Mouse (Mus musculus) embryonic facial prominence, embryonic 14.5 days (tissue): ENCODE results near the gene Hoxb8. TPM values are rescaled to one million over a fixed set of nuclear protein-coding genes. Genes with fewer than 3 reads are reported as not detected.

Experiments used
- ATAC-seq: fragments of 200-750 bp; cut with Nextera tagmentation; 2 replicates; pipeline ENCODE4 v1.8.0; 2017; ENCODE audit warnings: low read depth, moderate number of reproducible peaks, moderate TSS enrichment
- DNase-seq: peaks from one replicate; pipeline ENCODE4 v3.0.0-alpha.2; 2015; ENCODE audit warnings: low spot score
- H3K27ac ChIP-seq: fragments of 300-500 bp; sonication (generic); replicated peaks from 2 replicates; pipeline ENCODE4 v1.5.1; 2014; ENCODE audit warnings: low read depth, mild to moderate bottlenecking, low read length, moderate library complexity
- H3K27me3 ChIP-seq: fragments of 300-500 bp; sonication (generic); replicated peaks from 2 replicates; pipeline ENCODE4 v1.6.1; 2014; ENCODE audit warnings: low read length; ENCODE audit not compliant: control insufficient read depth, insufficient read depth
- H3K36me3 ChIP-seq: fragments of 300-500 bp; sonication (generic); 2 replicates; pipeline ENCODE4 v1.6.1; 2014; ENCODE audit warnings: low read length, mixed read lengths; ENCODE audit not compliant: control insufficient read depth, insufficient read depth
- H3K4me1 ChIP-seq: fragments of 300-500 bp; sonication (generic); 2 replicates; pipeline ENCODE4 v1.6.1; 2014; ENCODE audit warnings: antibody characterized with exemption, low read length; ENCODE audit not compliant: control insufficient read depth, insufficient read depth
- H3K4me2 ChIP-seq: fragments of 300-500 bp; sonication (generic); 2 replicates; pipeline ENCODE4 v1.6.1; 2014; ENCODE audit warnings: low read depth, mild to moderate bottlenecking, low read length, moderate library complexity, mixed read lengths
- H3K4me3 ChIP-seq: fragments of 300-500 bp; sonication (generic); 2 replicates; pipeline ENCODE4 v1.5.1; 2014; ENCODE audit warnings: low read depth, mild to moderate bottlenecking, low read length
- H3K9ac ChIP-seq: fragments of 300-500 bp; sonication (generic); 2 replicates; pipeline ENCODE4 v1.6.1; 2014; ENCODE audit warnings: low read depth, mild to moderate bottlenecking, low read length, moderate library complexity, mixed read lengths
- H3K9me3 ChIP-seq: fragments of 300-500 bp; sonication (generic); 2 replicates; pipeline ENCODE4 v1.6.1; 2016; ENCODE audit warnings: low read length; ENCODE audit not compliant: control insufficient read depth
- WGBS: fragments of 180-500 bp; shearing (Covaris S2); extraction: QIAGEN DNeasy Blood & Tissue Kit; methylation state at CpG from one replicate; pipeline ENCODE4 v1.1.7; 2014; 5-methylcytosine and 5-hydroxymethylcytosine counted together
- polyA plus RNA-seq: library from polyadenylated mRNA; unstranded; fragments of >200 nt; fragmentation: Nextera tagmentation; extraction: Ambion mirVana; gene quantifications from 2 replicates; pipeline ENCODE4 v1.2.1, GENCODE M21; 2014

Gene Hoxb8
- polyA plus RNA-seq, 1 experiment from 2014 or later = not detected

DNA sequence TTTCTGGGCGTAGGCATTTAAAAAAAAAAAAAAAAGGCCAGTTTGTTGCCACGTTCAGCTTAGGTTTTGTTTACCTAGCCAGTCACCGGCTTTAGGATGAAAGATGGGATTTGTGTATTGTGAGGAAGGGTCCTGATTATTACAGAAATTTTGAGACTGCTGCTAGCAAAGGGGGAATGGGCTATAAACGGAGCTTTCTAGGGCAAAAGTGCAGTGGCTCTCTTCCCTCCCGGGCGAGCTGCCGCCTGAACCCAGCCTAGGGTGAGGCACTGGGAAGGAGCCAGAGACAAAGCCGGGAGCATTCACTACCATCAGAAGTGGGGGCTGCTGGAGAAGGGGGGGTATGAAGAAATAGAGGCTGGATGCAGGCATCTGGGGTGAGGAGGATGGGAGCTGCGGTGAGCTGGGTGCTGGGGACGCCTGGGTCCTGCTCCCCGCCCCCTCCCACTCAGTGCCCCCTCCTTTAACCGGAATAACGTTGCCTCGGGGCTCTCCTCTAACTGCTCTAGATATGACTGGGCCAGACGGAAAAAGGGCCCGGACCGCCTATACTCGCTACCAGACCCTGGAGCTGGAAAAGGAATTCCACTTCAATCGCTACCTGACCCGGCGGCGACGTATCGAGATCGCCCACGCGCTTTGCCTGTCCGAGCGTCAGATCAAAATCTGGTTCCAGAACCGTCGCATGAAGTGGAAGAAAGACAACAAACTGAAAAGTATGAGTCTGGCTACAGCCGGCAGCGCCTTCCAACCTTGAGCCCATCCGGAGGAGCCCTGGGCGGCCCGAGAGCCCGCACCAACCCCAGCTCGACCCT is 22.9 kb downstream of the Hoxb8 start:
- peak overlapping the region; percentile 12; the same call in 1 of the 2 replicates for H3K4me2 ChIP-seq
- H3K4me1 ChIP-seq = no peaks in the 10 kb centered on the region
- H3K27me3 ChIP-seq = peaks cover 100% of the 10 kb centered on the region
- no peak for ATAC-seq
- DNase-seq = no peak
- H3K9ac ChIP-seq = no peak overlapping the region; the same call in 1 of the 2 replicates
- WGBS = 2% methylated on average over 37 of the region's 38 CpGs
- H3K4me3 ChIP-seq = peak overlapping the region; percentile 8; the same call in 1 of the 2 replicates
- no peaks in the 10 kb centered on the region for H3K9me3 ChIP-seq
- H3K27ac ChIP-seq = no peak overlapping the region
- H3K36me3 ChIP-seq = no peaks in the 10 kb centered on the region

DNA sequence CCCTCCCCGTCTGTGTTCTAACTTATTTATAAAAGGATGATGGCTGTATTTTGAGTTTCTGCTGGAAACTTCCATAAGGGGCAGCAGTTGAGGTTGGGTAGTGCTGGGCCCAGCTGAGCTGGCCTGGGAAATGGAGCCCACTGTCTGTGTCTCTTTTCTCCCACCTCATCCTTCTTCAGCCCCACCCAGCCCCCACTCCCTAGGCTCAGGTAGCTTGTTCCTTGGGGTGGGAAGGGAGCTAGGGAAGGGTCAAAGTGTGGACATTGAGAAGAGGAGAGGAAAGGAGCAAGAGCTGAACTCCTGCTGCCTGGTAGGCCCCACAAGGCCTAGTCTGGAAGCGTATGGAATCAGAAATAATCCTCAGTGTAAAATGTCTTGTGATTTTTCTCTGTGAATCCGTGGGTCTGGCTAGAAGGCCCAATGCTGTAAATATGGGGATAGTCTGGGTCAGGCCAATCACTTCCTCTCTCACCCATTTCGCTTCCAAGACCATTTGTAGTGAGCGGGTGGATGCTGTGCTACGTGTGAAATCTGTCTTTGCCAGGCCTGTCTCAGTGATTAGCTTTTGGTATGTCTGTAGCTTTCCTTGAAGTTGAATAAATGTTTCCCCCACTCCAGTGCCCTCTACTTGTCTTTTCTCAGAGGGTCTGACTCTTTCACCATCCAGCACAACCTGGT is 23.9 kb downstream of the Hoxb8 start:
- H3K4me2 ChIP-seq = no peak overlapping the region

DNA sequence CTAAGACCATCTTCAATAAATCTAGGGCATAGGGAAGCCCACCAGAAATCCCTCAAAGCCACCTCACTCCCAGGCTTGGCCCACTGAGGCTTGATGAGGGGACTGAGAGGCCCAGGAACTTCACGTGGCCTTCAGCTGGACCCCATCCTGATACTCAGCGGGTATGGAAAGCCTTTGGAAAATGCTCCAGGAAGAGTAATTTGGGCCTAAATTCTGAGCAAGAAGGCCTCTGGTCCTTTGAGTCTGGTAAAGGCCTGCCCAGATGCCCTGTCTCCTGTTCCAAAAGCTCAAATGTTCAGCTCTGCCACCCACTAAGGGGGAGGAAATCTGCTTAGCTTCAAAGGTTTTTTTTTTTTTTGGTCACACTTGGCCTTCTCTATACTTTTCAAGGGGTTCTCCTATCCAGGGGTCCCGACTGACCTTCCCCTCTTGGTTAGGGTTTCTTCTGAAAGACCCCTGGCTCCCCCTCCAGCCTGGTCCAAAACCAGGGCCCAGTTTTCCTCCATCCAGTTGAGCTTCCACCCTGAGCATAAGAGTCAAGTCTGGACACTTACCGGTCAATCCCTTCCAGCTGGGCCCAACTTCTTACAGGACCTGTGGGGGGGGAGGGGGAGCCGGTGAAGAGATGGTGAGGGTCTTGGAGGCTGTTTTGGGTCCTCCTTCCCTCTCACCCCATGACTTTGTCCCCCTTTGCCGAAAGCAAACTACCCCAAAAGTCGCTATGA is 24.6 kb downstream of the Hoxb8 start:
- ATAC-seq = no peak

More for the DNA sequence above, 23.9 kb downstream of the Hoxb8 start:
- H3K4me3 ChIP-seq = no peak overlapping the region
- H3K4me1 ChIP-seq = no peaks in the 10 kb centered on the region
- H3K36me3 ChIP-seq = no peaks in the 10 kb centered on the region
- no peak for ATAC-seq
- no peaks in the 10 kb centered on the region for H3K9me3 ChIP-seq
- H3K27ac ChIP-seq = no peak overlapping the region
- peaks cover 100% of the 10 kb centered on the region for H3K27me3 ChIP-seq
- H3K9ac ChIP-seq = no peak overlapping the region
- 44% methylated on average over 6 of the region's 6 CpGs for WGBS
- no peak for DNase-seq

DNA sequence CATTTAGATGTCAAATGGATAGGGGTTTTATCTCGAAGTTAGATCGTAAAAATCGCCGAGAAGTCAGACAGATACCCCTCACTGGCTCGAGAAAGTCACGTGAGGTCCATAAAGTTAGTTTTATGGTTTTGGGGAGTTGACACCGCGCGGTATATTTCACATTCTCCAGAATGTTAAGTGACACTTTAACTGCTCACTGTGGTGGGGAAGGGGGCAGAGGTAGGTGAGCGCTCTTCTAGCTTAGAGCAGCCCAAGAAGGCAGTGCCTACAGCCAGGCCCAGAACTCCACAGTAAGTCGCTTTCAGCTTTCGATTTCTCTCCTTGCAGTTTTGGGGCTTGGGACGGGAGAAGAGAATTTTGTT is 25.2 kb downstream of the Hoxb8 start:
- H3K9me3 ChIP-seq = no peaks in the 10 kb centered on the region
- no peak for ATAC-seq
- H3K27me3 ChIP-seq = peaks cover 100% of the 10 kb centered on the region
- H3K9ac ChIP-seq = no peak overlapping the region
- no peak overlapping the region for H3K4me2 ChIP-seq
- no peak overlapping the region for H3K27ac ChIP-seq
- H3K4me1 ChIP-seq = no peaks in the 10 kb centered on the region
- DNase-seq = no peak
- WGBS = 11% methylated on average over 13 of the region's 13 CpGs
- H3K4me3 ChIP-seq = no peak overlapping the region
- H3K36me3 ChIP-seq = no peaks in the 10 kb centered on the region

More for the DNA sequence above, 24.6 kb downstream of the Hoxb8 start:
- Histone ChIP-seq H3K4me3 (no peak overlapping the region), H3K36me3 (no peaks in the 10 kb centered on the region), H3K27ac (no peak overlapping the region), H3K9ac (no peak overlapping the region), H3K4me1 (no peaks in the 10 kb centered on the region), H3K27me3 (peaks cover 100% of the 10 kb centered on the region), H3K4me2 (peak overlapping the region; percentile 7; the same call in 1 of the 2 replicates), H3K9me3 (no peaks in the 10 kb centered on the region)
- WGBS = 20% methylated on average over 7 of the region's 7 CpGs
- DNase-seq = no peak

DNA sequence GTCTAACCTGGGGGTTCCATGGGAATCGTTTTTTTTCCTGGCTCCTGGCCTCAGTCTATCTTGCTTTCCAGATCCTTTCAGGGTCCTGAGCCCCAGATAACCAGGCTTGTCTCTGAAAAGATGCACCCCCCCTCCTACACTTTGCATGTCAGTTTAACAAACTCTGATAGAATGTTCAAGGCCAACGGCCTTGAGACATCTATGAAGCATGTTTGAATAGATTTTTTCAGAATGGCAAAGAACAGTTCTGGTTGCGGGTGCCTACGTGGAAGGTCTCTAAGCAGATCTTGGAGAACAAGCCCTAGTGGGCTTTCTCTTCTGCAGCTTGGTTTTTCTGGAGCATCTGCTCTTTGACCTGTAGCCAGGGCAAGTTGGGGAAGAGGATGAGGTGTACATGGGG is 27.1 kb downstream of the Hoxb8 start:
- Histone ChIP-seq H3K27me3 (peaks cover 100% of the 10 kb centered on the region), H3K4me3 (no peak overlapping the region), H3K4me1 (no peaks in the 10 kb centered on the region), H3K36me3 (no peaks in the 10 kb centered on the region), H3K27ac (no peak overlapping the region), H3K9me3 (no peaks in the 10 kb centered on the region), H3K4me2 (no peak overlapping the region), H3K9ac (no peak overlapping the region)
- WGBS = 16% methylated on average over 4 of the region's 4 CpGs
- no peak for DNase-seq
- ATAC-seq = no peak

DNA sequence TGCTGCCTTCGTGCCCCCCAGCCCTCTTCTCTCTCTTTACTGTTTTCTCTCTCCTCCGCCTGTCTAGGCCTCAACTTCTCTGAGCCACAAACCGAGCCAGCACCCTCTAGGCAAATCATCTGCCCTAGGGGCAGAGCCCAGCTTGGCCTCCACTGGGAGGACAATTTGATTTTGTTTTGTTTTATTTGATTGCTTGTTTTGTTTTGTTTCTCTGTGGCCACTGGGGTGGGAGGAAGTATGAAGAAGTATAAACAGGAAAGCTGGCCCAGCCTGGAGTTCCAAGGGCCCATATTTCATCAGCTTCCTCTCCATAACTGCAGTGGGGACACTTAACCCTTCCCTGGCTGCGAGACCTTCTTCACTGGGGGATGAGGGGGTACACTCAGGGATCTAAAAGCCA is 27.6 kb downstream of the Hoxb8 start:
- H3K4me3 ChIP-seq = no peak overlapping the region
- H3K4me1 ChIP-seq = no peaks in the 10 kb centered on the region
- peaks cover 100% of the 10 kb centered on the region for H3K27me3 ChIP-seq
- 14% methylated on average over 4 of the region's 4 CpGs for WGBS
- no peaks in the 10 kb centered on the region for H3K36me3 ChIP-seq
- DNase-seq = no peak
- no peak overlapping the region for H3K27ac ChIP-seq
- no peaks in the 10 kb centered on the region for H3K9me3 ChIP-seq
- no peak overlapping the region for H3K4me2 ChIP-seq
- H3K9ac ChIP-seq = no peak overlapping the region
- no peak for ATAC-seq

DNA sequence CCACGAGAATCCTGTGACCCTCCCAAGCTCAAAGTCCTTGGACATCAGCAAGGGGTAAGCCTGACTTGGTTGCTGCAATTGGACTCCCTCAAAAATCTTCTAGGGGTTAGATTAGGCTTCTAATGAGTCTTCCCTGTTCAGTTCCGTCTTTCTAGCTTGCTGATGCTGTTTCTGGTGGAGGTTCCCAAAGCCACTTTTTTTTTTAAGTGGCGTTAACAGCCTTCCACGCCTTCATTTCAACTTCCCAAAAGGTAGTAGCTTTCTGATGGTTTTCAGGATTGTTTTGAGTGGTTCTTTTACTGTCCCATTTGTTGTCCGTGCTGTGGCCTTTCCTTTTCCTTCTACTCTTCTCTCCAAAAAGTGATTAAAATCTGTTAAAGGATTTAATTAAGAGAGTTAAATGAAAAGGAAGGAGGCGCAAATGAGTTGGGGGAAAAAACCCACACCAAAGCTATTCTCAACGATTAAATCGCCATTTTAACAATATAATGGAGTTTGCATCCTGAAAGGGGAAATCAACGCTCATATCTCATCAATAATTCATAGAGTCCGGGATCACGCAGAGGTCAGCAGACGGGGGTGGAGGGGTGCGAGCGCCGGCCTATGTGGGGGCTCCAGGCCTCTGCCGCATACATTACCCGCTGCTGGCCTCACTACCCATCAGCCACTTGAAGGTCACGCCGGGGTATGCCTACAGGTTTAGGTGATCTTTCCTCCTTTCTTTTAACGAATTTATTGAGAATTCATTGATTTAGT is 28.7 kb downstream of the Hoxb8 start:
- no peaks in the 10 kb centered on the region for H3K36me3 ChIP-seq
- ATAC-seq (no peak), DNase-seq (no peak)
- H3K4me2 ChIP-seq = no peak overlapping the region
- no peak overlapping the region for H3K27ac ChIP-seq
- 5% methylated on average over 20 of the region's 20 CpGs for WGBS
- peaks cover 100% of the 10 kb centered on the region for H3K27me3 ChIP-seq
- no peaks in the 10 kb centered on the region for H3K4me1 ChIP-seq
- no peak overlapping the region for H3K4me3 ChIP-seq
- H3K9ac ChIP-seq = no peak overlapping the region
- H3K9me3 ChIP-seq = no peaks in the 10 kb centered on the region

DNA sequence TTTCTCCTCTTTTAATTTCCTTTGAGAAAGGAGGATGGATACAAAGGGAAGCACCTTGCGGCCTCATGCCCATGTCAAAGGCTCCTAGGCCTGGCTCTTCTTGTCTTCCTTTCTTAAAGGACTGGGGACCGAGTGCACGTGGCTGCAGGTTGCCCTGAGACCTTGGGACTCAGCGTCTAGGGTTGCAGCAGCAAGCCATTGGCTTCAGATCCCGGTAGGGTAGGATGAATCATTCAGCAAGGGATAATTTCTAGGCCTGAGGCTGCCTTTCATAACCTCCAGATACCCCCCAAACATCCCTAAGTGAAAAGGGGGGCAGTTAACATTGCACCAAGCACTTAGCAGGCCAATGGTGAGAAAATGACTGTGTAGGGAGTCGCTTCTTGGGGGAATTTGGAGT is 29.4 kb downstream of the Hoxb8 start:
- no peaks in the 10 kb centered on the region for H3K9me3 ChIP-seq
- no peak overlapping the region for H3K27ac ChIP-seq
- 9% methylated on average over 6 of the region's 6 CpGs for WGBS
- peak overlapping the region; percentile 34 for H3K4me2 ChIP-seq
- no peak overlapping the region for H3K9ac ChIP-seq
- no peaks in the 10 kb centered on the region for H3K4me1 ChIP-seq
- ATAC-seq = no peak
- no peaks in the 10 kb centered on the region for H3K36me3 ChIP-seq
- H3K4me3 ChIP-seq = peak overlapping the region; percentile 19
- peaks cover 100% of the 10 kb centered on the region for H3K27me3 ChIP-seq
- DNase-seq = no peak
